Mouse (Mus musculus): ENCODE results near the gene Eif1ad.

DNA sequence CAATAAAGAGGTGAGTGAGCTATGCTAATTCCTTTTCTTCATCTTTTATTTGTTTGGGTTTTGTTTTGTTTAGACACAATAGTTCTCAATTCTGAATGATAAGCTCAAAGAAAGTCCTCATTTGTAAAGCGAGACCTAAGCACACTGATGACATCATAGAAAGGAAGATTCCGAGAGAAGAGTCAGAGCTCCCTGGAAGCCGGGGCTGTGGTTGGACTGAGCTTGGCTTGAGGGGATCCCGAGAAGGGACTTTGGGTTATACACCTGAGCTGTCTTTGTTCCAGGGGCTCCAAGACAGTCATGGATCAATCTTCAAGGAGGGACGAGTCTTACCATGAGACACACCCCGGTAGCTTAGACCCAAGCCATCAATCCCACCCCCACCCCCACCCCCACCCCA lies 31.1 kb upstream of the Eif1ad start, which contains the start of gene Catsper1:
- no peak for TF ChIP-seq CTCF (IDR thresholded peaks at IDR 0.05; ENCODE audit: low read depth)
- TF ChIP-seq EP300 (optimal IDR thresholded peaks at IDR 0.05), result no peak
